Mouse (Mus musculus) G1E (cell line): Measurements from ENCODE around the gene Spata25.

Experiments used
- CTCF ChIP-seq: IDR thresholded peaks from 2 replicates; pipeline ENCODE4 v1.5.1; 2012; ENCODE audit warnings: low read depth, low read length, inconsistent platforms, mixed read lengths
- GATA1 ChIP-seq: IDR thresholded peaks from 2 replicates; pipeline ENCODE4 v1.6.1; 2012; ENCODE audit warnings: borderline replicate concordance, low read length, inconsistent platforms, mixed read lengths

DNA sequence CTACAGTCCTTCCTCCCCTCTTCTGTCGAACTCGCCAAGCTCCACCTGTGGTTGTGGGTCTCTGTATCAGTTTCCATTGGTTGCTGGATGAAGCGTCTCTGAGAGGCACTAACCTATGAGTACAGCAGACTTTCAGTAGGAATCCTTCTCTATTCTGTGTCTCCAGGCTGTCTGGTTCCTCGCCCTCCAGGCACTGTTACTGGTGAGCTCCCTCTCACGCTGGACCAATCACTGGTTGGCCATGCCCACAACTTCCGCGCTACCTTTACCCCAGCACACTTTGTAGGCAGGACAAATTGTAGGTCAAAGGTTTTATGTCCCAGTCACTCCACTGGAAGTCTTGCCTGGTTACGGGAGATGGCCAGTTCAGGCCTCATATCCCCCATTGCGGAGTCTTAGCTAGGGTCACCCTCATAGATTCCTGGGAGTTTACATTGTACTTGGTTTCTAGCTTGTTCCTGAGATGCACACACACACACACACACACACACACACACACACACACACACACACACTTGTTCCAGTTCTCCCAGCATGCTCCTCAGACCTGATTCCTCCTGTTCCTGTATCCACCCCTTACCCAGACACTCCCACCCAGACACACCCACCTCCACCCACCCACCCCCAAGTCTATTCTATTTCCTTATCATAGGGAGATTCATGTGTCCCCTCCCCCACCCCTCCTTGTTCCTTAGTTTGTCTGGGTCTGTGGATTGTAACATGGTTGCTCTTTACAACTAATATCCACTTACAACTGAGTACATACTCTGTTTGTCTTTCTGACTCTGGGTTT lies 31.5 kb upstream of the Spata25 start:
- TF ChIP-seq CTCF (no peak), GATA1 (no peak)
